Mouse (Mus musculus) frontal cortex, adult 2 months (tissue): ENCODE results near the gene Banp. TPM values are rescaled to one million over a fixed set of nuclear protein-coding genes. Genes with fewer than 3 reads are reported as not detected.

Experiments used
- DNase-seq, 2 experiments: peaks; one replicate each; pipeline ENCODE4 v3.0.0; 2022; ENCODE audit warnings: low spot score in 1 of 2; ENCODE audit errors: extremely low spot score in 1 of 2
- polyA plus RNA-seq: library from polyadenylated mRNA; depleted of rRNA; stranded (reverse); fragments of >200 nt; gene quantifications from 2 replicates; pipeline ENCODE4 v1.2.3, GENCODE M21; 2012

Banp gene
- polyA plus RNA-seq, 1 experiment, result 69.6 TPM

DNA sequence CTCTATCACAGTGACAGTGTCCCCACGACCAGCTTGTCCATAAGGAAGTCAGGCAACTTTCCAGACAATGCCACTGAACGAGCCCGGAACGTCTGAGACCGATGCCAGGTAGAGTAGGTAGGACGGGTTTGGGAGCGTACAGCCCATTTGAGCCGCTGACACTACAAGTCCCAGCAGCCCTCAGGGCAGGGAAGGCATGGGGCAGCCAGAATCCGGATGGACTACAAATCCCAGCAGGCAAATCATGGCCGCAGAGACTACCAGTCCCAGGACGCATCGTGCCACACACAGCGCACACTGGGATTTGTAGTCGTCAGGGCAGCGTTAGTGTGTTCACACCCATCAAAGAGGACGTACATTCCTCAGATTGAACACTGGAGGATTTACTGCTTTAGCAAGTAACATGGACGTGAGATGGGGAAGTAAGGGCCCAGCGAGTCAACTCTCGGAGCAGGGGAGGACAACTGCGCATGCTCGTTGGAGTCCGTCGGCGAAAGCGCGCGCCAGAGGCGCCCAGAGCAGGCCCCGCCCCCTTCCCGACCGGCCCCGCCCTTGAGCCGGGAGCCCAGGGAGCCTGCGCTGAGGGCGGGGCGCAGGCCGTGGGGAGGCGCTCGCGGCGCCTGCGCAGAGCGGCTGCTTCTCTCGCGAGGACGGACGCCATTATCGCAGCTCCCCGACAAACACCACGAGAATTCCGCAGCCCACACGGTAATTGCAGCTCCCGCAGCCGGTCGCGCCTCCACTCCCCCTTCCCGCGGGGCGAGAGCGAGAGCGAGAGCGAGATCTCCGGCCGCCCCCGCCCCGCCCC, 595 bp downstream of the Banp start:
- DNase-seq, result peak; percentile 98

- DNase-seq, result peak in 1 of 2 experiments; percentile 53
These were observed 1.5 kb downstream of the Banp start for GRCm38 (mm10) chr8:121950749-121951655.

GRCm38 (mm10) chr8:121951656-121952009, 2.1 kb downstream of the Banp start:
- no peak for DNase-seq

DNA sequence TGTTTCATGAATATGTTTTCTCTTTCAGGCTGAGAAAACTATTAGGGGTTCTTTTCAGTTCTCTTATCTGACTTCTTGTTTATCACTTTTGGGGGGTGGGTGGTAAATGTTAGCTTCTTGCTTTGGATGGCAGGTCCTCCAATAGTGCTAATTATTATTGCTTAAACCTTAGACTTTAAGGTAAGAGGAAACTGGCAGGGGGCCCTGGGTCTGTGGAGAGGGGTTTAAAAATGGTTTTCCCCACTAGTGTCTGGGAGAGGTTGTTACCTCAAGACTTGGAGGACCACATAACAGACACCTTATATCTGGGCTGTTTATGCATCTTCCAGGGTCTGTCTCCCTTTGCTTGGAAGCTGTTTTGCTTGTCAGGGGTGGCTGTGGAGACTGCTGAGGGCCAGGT, 2.6 kb downstream of the Banp start:
- DNase-seq, result no peak

DNA sequence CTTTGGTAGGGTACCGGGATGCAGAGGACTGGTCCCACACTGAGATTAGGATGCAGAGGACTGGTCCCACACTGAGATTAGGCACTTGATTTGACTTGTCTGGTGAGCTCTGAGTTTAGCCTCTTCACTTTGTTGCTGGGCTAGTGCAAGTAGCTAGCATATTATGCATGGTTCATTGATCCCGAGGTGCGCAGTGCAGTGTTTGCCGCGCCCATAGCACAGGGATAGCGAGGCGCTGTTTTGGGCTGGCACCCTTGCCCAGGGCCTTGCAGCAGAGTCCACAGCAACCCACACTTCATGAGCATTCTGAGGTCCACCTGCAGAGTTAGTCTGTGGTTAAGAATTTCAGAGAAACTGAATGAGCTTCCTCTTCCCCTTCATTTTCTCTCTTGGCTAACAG, 3.2 kb downstream of the Banp start:
- DNase-seq, result no peak

- no peak for DNase-seq
These were observed 4.4 kb downstream of the Banp start for GRCm38 (mm10) chr8:121953821-121954545.

DNA sequence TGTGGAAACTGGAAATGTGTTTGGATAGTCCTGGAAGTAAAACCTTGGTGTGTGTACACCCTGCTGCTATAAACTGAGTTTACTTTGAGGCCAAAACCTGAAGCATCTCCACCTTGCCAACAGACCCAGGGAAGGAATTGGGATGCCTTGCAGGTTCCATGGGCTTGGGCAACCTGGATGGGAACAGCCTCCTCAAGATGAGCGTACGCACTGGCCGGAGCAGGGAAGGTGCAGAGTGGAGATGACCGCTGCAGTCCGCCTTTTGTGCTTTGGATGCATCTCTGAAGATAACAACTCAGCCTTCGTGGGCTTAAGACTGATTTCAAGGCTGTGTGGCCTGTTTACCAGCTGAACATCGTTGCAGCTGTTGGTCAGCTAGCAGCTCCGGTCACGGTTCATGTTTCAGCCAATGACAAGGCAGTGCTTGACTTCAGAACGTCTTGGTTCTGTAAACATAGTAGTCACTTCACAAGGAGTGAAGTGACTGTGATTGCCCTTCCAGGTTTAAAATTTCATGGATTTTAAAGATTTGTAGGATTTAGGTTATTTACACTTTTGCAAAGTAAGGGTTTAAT, 5.5 kb downstream of the Banp start:
- DNase-seq, result no peak

- DNase-seq, result no peak
These were observed 6.4 kb downstream of the Banp start for GRCm38 (mm10) chr8:121955825-121956500.

DNA sequence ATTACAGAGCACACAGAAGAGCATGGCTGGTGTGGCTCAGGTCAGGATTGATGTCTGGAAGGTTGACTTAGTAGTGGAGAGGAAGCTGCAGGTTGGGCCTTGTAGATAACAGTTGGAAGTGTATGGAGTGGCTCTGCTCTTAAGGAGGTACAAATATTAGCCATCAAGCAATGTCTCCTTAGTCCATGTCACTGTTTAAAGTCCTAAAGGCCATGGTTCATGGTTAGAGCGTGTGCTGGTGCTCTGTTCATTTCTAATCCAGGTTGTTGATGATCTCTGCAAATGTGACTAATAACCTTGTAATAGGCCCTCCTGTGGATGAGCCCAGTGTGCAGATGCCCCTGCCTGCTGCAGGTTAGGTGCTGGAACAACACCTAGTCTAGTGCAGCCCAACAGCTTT, 8.8 kb downstream of the Banp start:
- no peak for DNase-seq

DNA sequence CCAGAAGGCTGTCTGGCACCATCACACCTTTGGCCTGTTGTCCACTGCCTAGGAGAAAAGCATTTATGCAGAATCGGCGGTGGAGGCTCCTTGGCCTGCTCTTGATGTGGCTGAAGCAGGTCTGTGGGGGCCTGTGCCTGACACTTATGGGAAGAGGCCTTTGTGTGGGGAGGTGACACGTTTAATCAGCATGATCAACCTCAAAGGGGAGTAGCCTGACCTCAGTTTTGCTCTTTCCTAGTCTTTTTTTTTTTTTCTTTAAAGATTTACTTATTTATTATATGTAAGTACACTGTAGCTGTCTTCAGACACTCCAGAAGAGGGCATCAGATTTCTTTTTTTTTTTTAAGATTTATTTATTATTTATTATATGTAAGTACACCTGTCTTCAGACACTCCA, 13.3 kb downstream of the Banp start:
- no peak for DNase-seq

GRCm38 (mm10) chr8:121964716-121965512, 15.4 kb downstream of the Banp start:
- DNase-seq, result no peak

- no peak for DNase-seq
These were observed 16.6 kb downstream of the Banp start for GRCm38 (mm10) chr8:121966110-121966509.

GRCm38 (mm10) chr8:121966714-121967448, 17.3 kb downstream of the Banp start:
- DNase-seq, result no peak

DNA sequence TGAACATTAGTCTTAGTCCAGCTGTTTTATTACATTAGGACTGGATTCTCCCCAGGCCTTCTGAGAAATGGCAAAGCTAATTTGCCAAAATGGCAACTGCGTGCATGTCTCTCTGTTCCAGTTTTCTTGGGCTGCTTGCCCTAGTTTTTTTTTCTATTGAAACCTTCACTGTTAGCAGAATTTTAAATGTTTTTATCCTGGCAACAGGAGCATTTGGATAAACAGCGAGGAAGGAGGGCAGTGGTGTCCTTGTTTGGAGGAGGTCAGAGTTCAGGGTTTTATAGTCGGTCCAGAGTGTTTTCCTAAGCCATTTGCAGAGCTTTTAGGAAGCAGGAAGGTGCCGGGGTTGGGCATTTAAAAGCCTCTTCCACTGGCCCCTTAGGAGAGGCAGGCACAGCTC, 18.4 kb downstream of the Banp start:
- no peak for DNase-seq

- no peak for DNase-seq
These were observed 19.0 kb downstream of the Banp start for GRCm38 (mm10) chr8:121968542-121968941.

DNA sequence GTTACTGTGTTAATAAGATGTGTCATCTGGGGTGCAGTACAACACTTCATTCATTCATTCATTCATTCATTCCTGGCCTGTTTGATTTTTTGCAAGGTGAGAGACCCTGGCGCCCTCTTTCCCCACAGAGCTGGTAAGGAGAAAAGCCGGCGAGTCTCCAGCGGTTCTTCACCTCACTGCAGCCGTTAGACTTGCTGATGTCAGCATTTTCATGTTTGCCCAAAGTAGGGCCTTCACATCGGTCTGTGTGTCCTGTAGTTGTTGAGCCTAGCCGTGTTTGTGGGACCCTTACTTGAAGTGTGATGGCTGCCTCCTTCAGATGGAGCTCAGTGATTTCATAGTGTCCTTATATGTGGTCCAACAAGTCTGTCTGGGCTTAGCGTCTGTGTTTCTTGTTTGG, 20.7 kb downstream of the Banp start:
- DNase-seq, result no peak

DNA sequence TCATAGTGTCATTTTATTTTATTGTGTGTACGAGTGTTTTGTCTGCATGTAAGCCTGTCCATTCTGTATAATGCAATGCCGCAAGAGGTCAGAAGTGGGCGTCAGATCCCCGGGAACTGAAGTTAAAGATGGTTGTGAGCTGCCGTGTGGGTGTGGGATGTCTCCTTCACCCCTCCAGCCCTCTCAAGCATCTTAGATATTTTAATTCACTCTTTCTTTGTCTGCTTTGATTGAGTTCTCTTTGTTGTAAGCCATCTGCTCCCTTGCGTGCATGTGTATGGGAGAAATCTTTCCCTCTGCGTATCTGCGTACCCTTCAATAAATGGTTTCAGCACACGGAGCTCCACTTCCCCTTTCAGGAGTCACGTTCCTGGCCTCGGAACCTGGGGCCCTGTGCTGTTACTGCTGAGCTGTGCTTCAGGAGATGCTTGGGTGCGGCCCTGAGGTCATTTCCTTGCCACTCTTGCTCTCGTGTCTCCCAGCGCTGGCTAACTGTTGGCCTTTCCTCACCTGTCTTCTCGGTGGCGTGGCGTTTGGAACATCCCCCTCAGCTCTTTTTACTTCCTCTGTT, 22.0 kb downstream of the Banp start:
- DNase-seq, result no peak

- no peak for DNase-seq
These were observed 24.4 kb downstream of the Banp start for GRCm38 (mm10) chr8:121973906-121974305.
